ENCODE assay signal across 8 mouse cellular contexts in genomic region chr10:76531375-76531774, GRCm38 (mm10). TPM values are rescaled to one million over a fixed set of nuclear protein-coding genes. Genes with fewer than 3 reads are reported as not detected.
A peak's percentile ranks its signal among the peaks of the same experiment; 100 is the strongest.
DNase-seq lines count a peak whose midpoint lies in the region; ATAC-seq and TF ChIP-seq lines count a peak whose summit lies in the region.

Lss (plus strand) TSS chr10:76531588.

- peaks cover 27% of the 10 kb centered on the region for H3K36me3 ChIP-seq in hindbrain, embryonic 13.5 days

- CTCF ChIA-PET in Patski (lab: Charles Lee): no interaction called here

- ATAC-seq in Patski: peak; percentile 97
- peak; percentile 100 for ATAC-seq in hindbrain, embryonic 13.5 days (ENCODE audit: low FRiP score)

- DNase-seq in Patski (ENCODE audit: low read depth, low spot score): peak; percentile 66
- DNase-seq in cerebellum, postnatal 14 days: peak; percentile 98 to 99
- DNase-seq in frontal cortex, postnatal 14 days (ENCODE audit: low spot score in 2 of 2): peak; percentile 95 to 96
- peak; percentile 89 for DNase-seq in layer of hippocampus, postnatal 25 days (ENCODE audit: extremely low spot score in 1 of 2, low spot score in 1 of 2)
- DNase-seq in lung, postnatal 25 days (ENCODE audit: low spot score): peak; percentile 96
- peak; percentile 98 for DNase-seq in retina, embryonic 14.5 days (ENCODE audit: low spot score)
- peak; percentile 98 for DNase-seq in thymus, postnatal 4 days

- H3K9me3 ChIP-seq in hindbrain, embryonic 13.5 days: no peaks in the 10 kb centered on the region

- no peak for TF ChIP-seq CTCF in Patski (IDR thresholded peaks at IDR 0.05)

- peak within 1 kb of the TSS; percentile 74 for H3K4me3 ChIP-seq in hindbrain, embryonic 13.5 days

- WGBS in hindbrain, embryonic 13.5 days: under 1% methylated on average over 37 of the region's 37 CpGs

- POLR2A ChIA-PET in Patski (lab: Charles Lee): interaction anchor here (1.0 kb wide), 1 partner anchor 22 kb away, joined by 3 read pairs; no protein-coding TSS in a partner anchor

- H3K27me3 ChIP-seq in Patski: peaks cover 6% of the 10 kb centered on the region
- H3K27me3 ChIP-seq in hindbrain, embryonic 13.5 days: no peaks in the 10 kb centered on the region

- peaks cover 36% of the 10 kb centered on the region for H3K4me1 ChIP-seq in hindbrain, embryonic 13.5 days (replicated peaks)

- peak within 1 kb of the TSS; percentile 89 for H3K9ac ChIP-seq in hindbrain, embryonic 13.5 days

- peak within 1 kb of the TSS; percentile 79 for H3K4me2 ChIP-seq in hindbrain, embryonic 13.5 days

- in situ Hi-C loops in Patski (cut with MboI; ENCODE audit: low pct_unique_long_range_greater_than_20kb): no loop called here

- H3K27ac ChIP-seq in hindbrain, embryonic 13.5 days: peak within 1 kb of the TSS; percentile 86

RNA-seq across cellular contexts. Expression of gene Lss, which starts in this region (rescaled TPM):
- polyA plus RNA-seq in Patski (2021): 17.4 TPM
- polyA plus RNA-seq in hindbrain, embryonic 13.5 days (2015; fragmentation: Nextera tagmentation; extraction: Ambion mirVana): 37.9 and 45.6 TPM in 2 replicates
- 10 to 100 TPM; 48.1 to 48.7 TPM for total RNA-seq in layer of hippocampus, postnatal 25 days (2021)

Comparison
In these comparisons a context has a peak if more than half of its experiments do, and no peak if none do; other contexts are left out.
1. Peak in every context shown above with its lines: DNase-seq, ATAC-seq, H3K4me3 ChIP-seq and H3K27ac ChIP-seq.